Mouse (Mus musculus): ENCODE measurements around the gene Zbtb3. TPM values are rescaled to one million over a fixed set of nuclear protein-coding genes. Genes with fewer than 3 reads are reported as not detected.

Zbtb3 gene
- total and polyA plus RNA-seq, 2 experiments from 2014 or later = 1.6 to 3.1 TPM

GRCm38 (mm10) chr19:8818801-8819595 is 16.6 kb downstream of the Zbtb3 start, which contains the start of gene Ttc9c:
TSS of gene Ttc9c (minus strand) at chr19:8819333.
- Histone ChIP-seq H3K4me2 (ENCODE audit: low read depth, low read length) (peak within 1 kb of the TSS; percentile 95), H3K9ac (replicated peaks; ENCODE audit: low read depth, low read length) (peak within 1 kb of the TSS; percentile 97), H3K4me1 (ENCODE audit: control insufficient read depth, insufficient read depth) (peaks cover 20% of the 10 kb centered on the region), H3K36me3 (replicated peaks; ENCODE audit: control insufficient read depth, insufficient read depth, low read length) (peaks cover 37% of the 10 kb centered on the region), H3K27ac (ENCODE audit: low read depth) (peak within 1 kb of the TSS; percentile 99), H3K9me3 (replicated peaks; ENCODE audit: control insufficient read depth, low read length) (no peaks in the 10 kb centered on the region), H3K27me3 (ENCODE audit: control insufficient read depth, insufficient read depth, low read length) (no peaks in the 10 kb centered on the region), H3K4me3 (ENCODE audit: low read depth, low read length) (peak within 1 kb of the TSS; percentile 96)
- DNase-seq (ENCODE audit: low spot score) = peak; percentile 99
- ATAC-seq (ENCODE audit: insufficient read depth, low read depth) = peak; percentile 87
- TF ChIP-seq CTCF (IDR thresholded peaks at IDR 0.05; ENCODE audit: low read depth) (no peak), EP300 (IDR thresholded peaks at IDR 0.05; ENCODE audit: low read depth) (peak; percentile 86)
- WGBS = under 1% methylated on average over 33 of the region's 33 CpGs

GRCm38 (mm10) chr19:8819596-8820423 is 17.5 kb downstream of the Zbtb3 start, which contains the start of gene Hnrnpul2:
TSS of gene Hnrnpul2 (plus strand) at chr19:8820010.
- TF ChIP-seq EP300 (IDR thresholded peaks at IDR 0.05; ENCODE audit: low read depth) = no peak
- no peak for TF ChIP-seq CTCF (IDR thresholded peaks at IDR 0.05; ENCODE audit: low read depth)
- DNase-seq (ENCODE audit: low spot score) (peak; percentile 100), ATAC-seq (ENCODE audit: insufficient read depth, low read depth) (peak; percentile 93)

GRCm38 (mm10) chr19:8820424-8820956 is 18.1 kb downstream of the Zbtb3 start:
- Histone ChIP-seq H3K4me2 (ENCODE audit: low read depth, low read length) (peak overlapping the region; percentile 95), H3K27ac (ENCODE audit: low read depth) (peak overlapping the region; percentile 99), H3K4me1 (ENCODE audit: control insufficient read depth, insufficient read depth) (peaks cover 20% of the 10 kb centered on the region), H3K4me3 (ENCODE audit: low read depth, low read length) (peak overlapping the region; percentile 96), H3K36me3 (replicated peaks; ENCODE audit: control insufficient read depth, insufficient read depth, low read length) (peaks cover 39% of the 10 kb centered on the region), H3K9ac (replicated peaks; ENCODE audit: low read depth, low read length) (peak overlapping the region; percentile 97), H3K27me3 (ENCODE audit: control insufficient read depth, insufficient read depth, low read length) (no peaks in the 10 kb centered on the region), H3K9me3 (replicated peaks; ENCODE audit: control insufficient read depth, low read length) (no peaks in the 10 kb centered on the region)
- TF ChIP-seq EP300 (IDR thresholded peaks at IDR 0.05; ENCODE audit: low read depth) = no peak
- no peak for TF ChIP-seq CTCF (IDR thresholded peaks at IDR 0.05; ENCODE audit: low read depth)
- no peak for DNase-seq (ENCODE audit: low spot score)
- peak; percentile 4 for ATAC-seq (ENCODE audit: insufficient read depth, low read depth)
- under 1% methylated on average over 39 of the region's 48 CpGs for WGBS

More at GRCm38 (mm10) chr19:8819596-8820423, 17.5 kb downstream of the Zbtb3 start, which contains the start of gene Hnrnpul2:
- no peaks in the 10 kb centered on the region for H3K9me3 ChIP-seq (replicated peaks; ENCODE audit: control insufficient read depth, low read length)
- peak within 1 kb of the TSS; percentile 97 for H3K9ac ChIP-seq (replicated peaks; ENCODE audit: low read depth, low read length)
- H3K4me1 ChIP-seq (ENCODE audit: control insufficient read depth, insufficient read depth) = peaks cover 20% of the 10 kb centered on the region
- under 1% methylated on average over 78 of the region's 83 CpGs for WGBS
- H3K36me3 ChIP-seq (replicated peaks; ENCODE audit: control insufficient read depth, insufficient read depth, low read length) = peaks cover 39% of the 10 kb centered on the region
- peak within 1 kb of the TSS; percentile 95 for H3K4me2 ChIP-seq (ENCODE audit: low read depth, low read length)
- no peaks in the 10 kb centered on the region for H3K27me3 ChIP-seq (ENCODE audit: control insufficient read depth, insufficient read depth, low read length)
- H3K4me3 ChIP-seq (ENCODE audit: low read depth, low read length) = peak within 1 kb of the TSS; percentile 96
- peak within 1 kb of the TSS; percentile 99 for H3K27ac ChIP-seq (ENCODE audit: low read depth)

- peak overlapping the region; percentile 95 for H3K4me2 ChIP-seq (ENCODE audit: low read depth, low read length)
- H3K36me3 ChIP-seq (replicated peaks; ENCODE audit: control insufficient read depth, insufficient read depth, low read length) = peaks cover 42% of the 10 kb centered on the region
- under 1% methylated on average over 7 of the region's 7 CpGs for WGBS
- ATAC-seq (ENCODE audit: insufficient read depth, low read depth) (no peak), DNase-seq (ENCODE audit: low spot score) (no peak)
- peaks cover 20% of the 10 kb centered on the region for H3K4me1 ChIP-seq (ENCODE audit: control insufficient read depth, insufficient read depth)
- H3K9me3 ChIP-seq (replicated peaks; ENCODE audit: control insufficient read depth, low read length) = no peaks in the 10 kb centered on the region
- peak overlapping the region; percentile 96 for H3K4me3 ChIP-seq (ENCODE audit: low read depth, low read length)
- TF ChIP-seq CTCF (IDR thresholded peaks at IDR 0.05; ENCODE audit: low read depth) (no peak), EP300 (IDR thresholded peaks at IDR 0.05; ENCODE audit: low read depth) (no peak)
- no peaks in the 10 kb centered on the region for H3K27me3 ChIP-seq (ENCODE audit: control insufficient read depth, insufficient read depth, low read length)
- peak overlapping the region; percentile 97 for H3K9ac ChIP-seq (replicated peaks; ENCODE audit: low read depth, low read length)
- H3K27ac ChIP-seq (ENCODE audit: low read depth) = peak overlapping the region; percentile 99
Observed at GRCm38 (mm10) chr19:8821146-8821545, 18.8 kb downstream of the Zbtb3 start.

- 56% methylated on average over 8 of the region's 8 CpGs for WGBS
- Histone ChIP-seq H3K27me3 (ENCODE audit: control insufficient read depth, insufficient read depth, low read length) (no peaks in the 10 kb centered on the region), H3K9me3 (replicated peaks; ENCODE audit: control insufficient read depth, low read length) (no peaks in the 10 kb centered on the region), H3K4me1 (ENCODE audit: control insufficient read depth, insufficient read depth) (peaks cover 18% of the 10 kb centered on the region), H3K27ac (ENCODE audit: low read depth) (no peak overlapping the region), H3K36me3 (replicated peaks; ENCODE audit: control insufficient read depth, insufficient read depth, low read length) (peaks cover 49% of the 10 kb centered on the region), H3K4me2 (ENCODE audit: low read depth, low read length) (peak overlapping the region; percentile 95), H3K9ac (replicated peaks; ENCODE audit: low read depth, low read length) (peak overlapping the region; percentile 21; the same call in 1 of the 2 replicates), H3K4me3 (ENCODE audit: low read depth, low read length) (peak overlapping the region; percentile 96)
- TF ChIP-seq EP300 (IDR thresholded peaks at IDR 0.05; ENCODE audit: low read depth) = no peak
- no peak for TF ChIP-seq CTCF (IDR thresholded peaks at IDR 0.05; ENCODE audit: low read depth)
- DNase-seq (ENCODE audit: low spot score) (no peak), ATAC-seq (ENCODE audit: insufficient read depth, low read depth) (no peak)
Observed at GRCm38 (mm10) chr19:8822696-8823095, 20.3 kb downstream of the Zbtb3 start.

Measured in heart, postnatal 0 days (tissue).